Mouse (Mus musculus) cerebellum, adult 8-10 months (tissue): Measurements from ENCODE around the gene Sugp2.

ENCODE experiments used
- DNase-seq: peaks from one replicate; pipeline ENCODE4 v3.0.0; 2022

Gene Sugp2

DNA sequence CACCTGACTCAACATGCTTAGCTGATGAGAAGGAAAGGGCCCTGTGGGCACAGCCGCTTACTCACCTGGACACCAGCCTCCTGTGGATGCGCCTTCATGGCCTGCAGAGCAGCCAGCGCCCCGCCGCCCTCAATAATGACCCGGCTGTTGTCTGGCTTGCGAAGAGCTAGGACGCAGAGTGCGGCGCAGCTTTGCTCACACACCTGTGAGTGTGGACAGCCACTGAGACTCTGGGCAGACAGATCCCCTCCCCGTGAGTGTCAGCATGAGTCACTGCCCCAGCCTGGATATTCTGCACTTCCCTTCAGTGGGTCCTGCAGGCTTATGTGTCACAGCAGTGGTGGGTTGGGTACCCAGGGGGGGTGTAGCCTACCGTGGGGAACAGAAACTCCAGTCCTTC lies 12.0 kb upstream of the Sugp2 start:
- no peak for DNase-seq

DNA sequence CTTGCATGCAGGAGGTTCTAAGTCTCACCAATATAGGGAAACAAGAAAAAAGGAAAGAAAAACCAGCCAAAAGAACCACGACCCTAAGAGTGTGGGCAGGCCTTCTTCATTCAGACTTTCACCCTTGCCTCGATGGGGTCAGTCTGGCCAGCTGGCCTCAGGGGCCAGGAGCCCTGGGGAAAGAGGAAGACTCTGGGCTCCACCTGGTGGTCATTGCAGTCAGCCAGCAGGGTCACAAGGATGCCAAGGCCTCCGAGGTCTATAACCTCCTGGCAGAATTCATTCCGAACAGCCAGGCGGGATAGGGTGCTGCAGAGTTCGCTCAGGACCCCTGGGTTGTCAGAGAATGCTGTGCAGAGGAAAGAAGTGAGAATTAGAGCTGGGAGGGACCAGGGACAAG lies 10.7 kb upstream of the Sugp2 start:
- no peak for DNase-seq

DNA sequence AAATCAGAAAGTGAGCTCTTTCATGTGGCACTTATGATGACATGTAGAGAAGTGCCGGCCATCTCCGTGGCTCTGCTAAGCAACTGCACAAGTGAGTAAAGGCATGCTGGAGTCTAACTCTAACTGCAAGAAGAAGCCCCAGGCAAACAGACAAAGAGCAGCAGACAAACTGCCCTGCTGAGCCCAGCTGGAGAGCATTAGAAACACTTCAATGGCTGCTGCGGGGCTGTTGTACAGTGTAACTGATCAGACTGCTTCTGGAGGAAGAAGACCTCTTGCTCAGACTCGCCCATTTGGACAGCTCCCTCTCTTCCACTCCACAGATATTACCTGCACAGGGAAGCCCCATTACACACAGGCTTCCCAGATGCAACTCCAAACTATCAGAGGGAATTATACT lies 6.0 kb upstream of the Sugp2 start:
- no peak for DNase-seq

DNA sequence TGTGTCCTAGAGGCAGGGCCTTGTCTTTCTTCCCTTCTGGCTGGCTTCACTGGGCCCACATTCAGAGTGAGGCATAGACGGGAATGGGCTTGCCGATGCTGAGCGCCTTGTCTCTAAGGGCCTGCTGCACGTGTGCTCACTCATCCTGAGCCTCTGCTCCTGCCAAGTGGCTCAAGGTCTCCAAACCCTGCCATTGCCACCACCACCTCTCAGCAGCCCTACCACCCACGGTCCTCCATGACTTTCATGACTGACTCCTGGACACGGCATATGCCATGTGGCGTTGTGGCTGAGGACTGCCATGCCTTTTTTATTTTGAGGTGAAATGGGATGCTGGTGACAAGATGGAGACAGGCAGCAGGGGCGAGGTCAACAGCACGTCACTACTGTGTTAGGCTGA lies 3.2 kb upstream of the Sugp2 start:
- no peak for DNase-seq

DNA sequence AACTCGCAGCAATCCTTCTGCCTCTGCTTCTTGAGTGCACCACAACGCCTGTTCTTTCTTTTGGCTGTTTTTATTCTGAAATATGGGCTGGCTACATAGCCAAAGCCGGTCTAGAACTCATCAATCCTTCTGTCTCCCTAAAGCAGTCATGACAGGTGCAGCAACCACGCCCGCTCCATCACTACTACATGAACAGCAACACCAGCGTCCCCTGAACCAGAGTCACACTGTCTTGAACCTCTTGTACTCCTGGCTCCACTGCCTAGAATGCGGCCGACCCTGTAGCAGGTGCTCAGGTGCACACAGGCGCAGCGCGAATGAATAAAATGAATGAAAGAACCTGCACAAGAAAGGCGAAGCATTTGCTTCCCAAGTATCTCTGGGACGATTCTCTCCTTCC lies 420 bp upstream of the Sugp2 start:
- DNase-seq, result no peak

DNA sequence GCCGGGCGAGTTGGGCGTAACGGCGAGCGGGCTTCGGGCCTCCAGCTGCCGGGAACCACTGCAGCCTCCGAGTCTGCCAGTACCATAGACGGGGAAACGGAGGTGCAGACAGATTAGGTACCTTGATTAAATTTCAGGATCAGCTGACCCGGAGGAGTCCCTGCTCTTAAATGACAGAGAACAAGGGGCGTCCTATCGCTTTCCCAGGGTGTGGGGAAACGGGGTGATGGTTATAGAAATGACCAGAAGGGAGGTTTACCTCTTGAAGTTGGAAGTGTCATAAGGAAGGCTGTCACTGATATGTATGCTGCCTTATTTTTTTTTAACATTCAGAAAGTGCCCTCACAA lies 729 bp downstream of the Sugp2 start:
- DNase-seq, result no peak

DNA sequence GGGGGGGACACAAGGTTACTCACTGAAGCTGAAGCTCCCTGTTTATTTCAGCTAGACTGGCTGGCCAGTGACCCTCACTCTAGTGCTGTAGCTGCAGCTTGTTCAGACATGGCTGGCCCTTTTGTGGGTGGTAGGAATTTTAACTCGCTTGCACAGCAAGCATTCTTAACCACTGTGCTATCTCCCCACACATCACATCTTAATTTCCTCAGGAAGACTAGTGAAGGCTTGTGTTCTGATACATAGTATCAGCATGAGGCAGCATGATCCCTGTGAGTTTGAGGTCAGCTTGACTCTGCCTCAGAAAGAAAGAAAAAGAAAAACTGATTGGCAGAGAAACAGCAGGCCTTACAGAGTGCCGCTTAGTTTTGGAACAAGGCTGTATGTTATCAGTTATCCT lies 3.8 kb downstream of the Sugp2 start:
- no peak for DNase-seq

DNA sequence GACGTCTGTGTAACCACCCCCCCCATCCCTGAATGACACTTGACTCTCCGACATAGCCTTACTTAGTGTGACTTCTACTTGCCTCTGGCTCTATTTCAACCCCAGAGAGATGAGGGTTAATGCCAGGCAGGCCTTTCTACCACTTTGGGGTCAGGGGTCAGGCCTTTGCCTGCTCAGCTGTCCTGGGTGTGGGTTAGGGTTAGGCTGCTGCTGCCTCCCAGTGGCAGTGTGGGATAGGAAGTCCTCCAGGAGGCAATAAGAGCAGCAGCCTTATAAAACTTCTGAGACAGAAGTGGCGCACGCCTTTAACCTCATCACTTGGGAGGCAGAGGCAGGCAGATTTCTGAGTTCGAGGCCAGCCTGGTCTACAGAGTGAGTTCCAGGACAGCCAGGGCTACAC lies 6.6 kb downstream of the Sugp2 start:
- no peak for DNase-seq

DNA sequence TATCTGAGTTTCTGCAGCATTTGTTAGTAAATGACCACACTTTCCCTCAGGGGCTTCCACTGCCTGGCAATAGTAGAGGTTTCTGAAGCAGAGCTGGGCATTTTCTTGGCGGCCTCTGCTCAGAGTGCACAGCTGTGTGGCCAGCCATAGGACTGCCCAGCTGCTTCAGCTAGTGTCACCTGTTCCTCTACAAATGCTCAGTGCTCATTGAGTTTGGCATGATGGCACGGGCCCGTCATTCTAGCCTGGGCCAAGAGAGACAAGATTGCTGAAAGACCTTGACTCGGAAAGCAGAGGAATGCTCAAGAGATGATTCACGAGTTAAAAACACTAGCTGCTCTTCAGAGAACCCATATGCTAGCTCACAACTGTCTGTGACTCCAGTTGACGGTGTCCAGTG lies 12.6 kb downstream of the Sugp2 start:
- DNase-seq, result no peak

DNA sequence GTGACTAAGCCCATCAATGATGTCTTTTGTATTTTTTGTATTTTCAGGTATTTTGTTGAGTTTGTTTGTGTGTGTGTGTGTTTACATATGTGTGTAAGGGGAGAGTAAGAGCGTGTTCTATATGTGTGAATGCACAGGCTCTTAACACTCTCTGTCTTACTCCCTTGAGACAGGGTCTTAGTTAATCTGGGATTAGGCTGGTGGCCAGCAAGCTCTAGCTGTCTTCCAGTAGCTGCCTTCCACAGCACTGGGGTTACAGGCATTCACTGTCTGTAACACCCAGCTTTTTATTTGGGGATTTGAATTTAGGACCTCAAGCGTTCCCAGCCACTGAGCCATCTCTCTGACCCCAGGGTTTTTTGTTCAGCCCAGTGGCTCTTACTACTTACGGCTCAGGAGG lies 13.8 kb downstream of the Sugp2 start:
- DNase-seq, result no peak

DNA sequence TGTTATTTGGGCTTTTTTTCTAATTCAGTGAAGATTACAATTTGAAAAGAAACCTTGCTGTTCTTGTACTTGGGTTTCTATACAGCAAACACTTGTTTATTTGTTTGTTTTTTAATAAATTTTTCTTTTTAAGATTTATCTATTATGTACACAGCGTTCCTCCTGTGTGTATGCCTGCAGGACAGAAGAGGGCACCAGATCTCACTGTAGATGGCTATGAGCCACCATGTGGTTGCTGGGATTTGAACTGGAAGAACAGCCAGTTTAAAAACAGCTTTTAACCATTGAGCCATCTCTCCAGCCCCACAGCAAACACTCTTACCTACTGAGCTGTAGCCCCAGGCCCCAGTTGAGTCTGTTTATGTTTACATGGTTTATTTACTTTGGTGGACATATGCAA lies 20.6 kb downstream of the Sugp2 start:
- DNase-seq, result no peak

DNA sequence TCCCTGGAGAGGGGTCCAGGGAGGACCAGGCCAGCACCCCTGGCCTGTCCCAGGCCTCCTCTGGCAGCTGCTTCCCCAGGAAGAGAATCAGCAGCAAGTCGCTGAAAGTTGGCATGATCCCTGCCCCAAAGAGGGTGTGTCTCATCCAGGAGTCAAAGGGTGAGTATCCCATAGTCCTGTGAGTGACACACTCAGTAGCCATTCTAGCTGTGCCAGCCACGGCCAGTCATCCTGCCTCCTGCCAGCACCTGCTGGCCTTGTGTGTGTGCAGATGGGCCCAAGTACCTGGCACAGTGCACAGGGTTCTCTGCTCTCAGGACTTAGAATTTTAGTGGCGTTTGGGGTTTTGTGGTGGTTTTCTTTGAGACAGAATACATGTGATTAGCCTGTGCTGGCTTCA lies 23.4 kb downstream of the Sugp2 start:
- DNase-seq, result peak; percentile 41

DNA sequence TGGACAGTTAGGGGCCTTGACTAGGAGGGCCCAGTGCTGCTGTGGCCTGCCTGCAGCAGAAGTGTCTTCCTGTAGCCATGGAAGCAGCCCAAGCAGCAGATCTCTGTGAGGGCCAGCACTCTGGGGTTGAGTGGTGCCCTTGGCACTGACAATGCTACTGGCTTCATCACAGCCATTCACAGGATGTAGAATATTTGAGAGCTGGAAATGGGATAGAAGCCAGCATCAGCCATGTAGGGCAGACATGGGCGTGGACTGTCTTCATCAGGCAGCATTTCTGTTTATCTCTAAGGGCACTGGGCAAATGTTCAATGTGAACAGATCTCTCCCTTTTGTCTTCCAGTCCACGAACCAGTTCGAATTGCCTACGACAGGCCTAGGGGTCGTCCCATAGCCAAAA lies 24.6 kb downstream of the Sugp2 start:
- DNase-seq, result no peak

DNA sequence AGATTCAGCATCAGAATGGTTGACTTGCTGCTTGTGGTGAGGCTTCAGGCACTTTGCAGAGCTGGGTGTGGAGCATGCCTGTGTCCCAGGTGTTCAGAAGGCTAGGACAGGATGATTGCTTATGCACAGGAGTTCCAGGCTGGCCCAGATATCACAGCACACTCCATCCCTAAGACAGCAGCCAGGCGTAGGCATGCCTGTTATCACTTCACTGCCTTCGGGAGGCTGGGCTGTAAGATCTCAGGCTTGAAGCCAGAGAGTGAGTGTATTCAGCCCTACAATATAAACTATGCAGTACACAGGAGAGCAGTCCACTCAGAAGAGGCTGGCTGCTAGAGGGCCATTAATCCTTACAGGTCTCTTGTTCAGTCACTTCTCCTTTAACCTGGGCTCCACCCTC lies 25.0 kb downstream of the Sugp2 start:
- no peak for DNase-seq

DNA sequence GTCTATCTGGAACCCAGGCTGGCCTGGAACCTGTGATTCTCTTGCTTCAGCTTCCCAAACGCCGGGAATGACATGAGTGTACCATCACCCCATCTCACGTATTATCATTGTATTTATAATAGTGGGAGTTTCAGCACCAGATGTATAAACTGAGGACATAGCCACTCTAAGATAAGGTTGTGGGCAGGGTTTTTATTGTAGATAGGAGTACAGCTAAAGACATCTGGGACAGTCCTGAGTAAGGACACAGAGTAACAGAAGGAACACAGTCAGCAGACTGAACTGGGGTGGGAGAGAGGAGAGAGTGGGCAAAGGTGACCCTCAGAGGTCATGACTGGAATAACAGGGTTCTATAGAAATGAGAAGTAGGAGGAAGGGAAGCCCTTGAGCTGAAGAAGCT lies 33.6 kb downstream of the Sugp2 start:
- no peak for DNase-seq

DNA sequence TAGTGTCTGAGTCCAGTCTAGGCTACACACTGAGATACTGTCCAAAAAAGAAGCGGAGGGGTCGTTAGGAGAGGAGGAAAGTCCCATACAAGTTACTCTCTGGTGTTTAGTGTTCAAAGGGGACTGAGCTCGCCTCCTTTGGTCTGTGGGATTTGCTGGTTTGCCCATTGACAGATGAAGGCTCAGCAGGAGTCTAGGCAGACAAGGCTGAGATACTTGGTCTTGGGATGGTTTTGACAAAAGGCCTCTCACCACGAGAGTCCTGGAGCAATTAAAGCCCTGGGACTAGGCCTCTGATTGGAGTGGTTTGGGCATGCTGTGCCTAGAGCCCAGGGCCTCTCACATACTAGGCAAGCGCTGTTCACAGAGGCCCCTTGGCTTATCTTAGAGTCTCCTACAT lies 34.3 kb downstream of the Sugp2 start:
- DNase-seq, result peak; percentile 16

DNA sequence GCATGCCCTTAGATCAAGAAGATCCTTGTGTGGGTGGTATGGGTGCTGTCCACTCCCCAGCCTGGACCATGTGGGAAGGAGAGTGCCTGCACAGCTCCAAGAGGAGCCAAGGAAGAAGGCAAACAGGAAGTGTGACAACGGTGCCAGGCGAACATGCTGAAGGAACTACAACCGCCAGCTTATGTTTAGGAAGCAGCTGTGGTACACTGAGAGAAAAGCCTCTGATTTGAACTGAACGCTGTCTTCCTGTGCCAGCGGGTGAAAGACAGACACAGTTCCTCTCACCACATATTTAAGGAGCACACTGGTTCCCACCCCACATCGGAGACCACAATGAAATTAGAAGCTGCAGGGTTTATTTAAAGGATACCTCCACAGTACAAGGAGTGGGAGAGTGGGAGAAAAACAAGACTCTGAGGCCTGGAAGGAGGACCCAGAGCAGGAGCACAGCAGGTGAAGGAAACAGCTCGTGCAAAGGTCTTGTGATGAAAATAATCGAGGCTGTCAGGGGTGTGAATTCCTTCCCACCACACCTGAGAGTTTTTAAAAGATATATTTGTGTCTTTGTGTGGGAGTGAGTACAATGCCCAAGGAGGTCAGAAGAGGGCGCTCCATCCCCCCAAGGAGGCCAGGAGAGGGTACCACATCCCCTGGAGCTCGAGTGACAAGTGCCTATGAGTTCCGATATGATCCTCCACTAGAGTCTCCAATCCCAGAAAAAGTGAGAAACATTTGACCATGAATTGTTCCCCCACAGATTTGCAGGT lies 35.0 kb downstream of the Sugp2 start:
- DNase-seq, result peak; percentile 24

DNA sequence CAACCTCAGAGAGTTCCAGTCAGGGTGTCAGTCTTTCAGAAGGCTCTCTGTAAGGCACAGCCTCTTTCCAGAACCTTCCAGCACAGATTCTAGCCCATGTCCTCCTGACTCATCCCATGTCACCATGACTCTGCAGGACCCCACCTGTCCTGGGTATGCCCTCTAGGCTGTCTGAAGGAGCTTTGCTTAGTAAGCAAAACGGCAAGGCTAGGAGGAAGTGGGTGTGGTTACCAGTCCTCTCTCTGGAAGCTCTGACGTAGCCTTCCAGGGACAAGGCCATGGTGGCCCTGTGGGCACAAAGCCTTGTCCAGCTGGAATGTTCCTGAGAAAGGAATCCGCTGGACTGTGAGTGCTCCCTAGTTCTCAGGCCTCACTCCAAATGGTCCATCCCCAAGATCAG lies 38.9 kb downstream of the Sugp2 start:
- DNase-seq, result no peak

DNA sequence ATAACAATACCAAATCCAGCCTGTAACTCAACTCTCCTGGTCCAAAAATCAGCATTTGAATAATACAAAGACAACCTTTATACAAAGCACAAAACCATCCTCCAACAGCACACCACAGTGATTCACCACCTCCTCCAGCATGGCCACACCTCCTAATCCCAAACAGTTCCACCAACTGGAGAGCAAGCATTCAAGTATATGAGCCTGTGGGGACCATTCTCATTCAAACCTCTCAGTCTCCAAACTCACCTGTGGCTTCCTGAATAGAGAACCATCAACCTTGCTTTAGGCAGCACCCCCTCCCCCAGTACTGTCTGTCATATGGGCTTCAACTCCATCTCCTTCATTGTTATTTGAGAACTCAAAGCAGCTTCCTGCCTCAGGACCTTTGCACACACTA lies 40.3 kb downstream of the Sugp2 start:
- DNase-seq, result no peak

DNA sequence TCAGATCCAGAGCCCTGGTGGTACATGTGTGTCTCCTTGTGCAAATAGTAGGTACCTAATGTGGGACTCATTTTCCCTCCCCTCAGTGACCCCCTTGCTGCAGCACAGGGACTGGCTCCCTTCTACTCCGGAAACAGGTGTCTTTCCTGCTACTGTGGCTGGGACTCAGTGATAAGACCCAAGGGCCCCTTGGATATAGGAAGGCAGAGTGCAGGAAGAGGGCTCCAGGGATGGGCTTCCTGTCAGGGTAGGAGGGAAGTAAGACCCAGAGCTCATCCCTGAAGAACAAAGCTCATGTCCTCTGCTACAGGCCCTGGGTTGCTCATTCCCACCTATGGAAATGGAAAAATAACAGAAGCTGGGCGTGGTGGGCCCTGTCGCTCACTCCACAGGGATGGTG lies 42.5 kb downstream of the Sugp2 start:
- DNase-seq, result no peak

DNA sequence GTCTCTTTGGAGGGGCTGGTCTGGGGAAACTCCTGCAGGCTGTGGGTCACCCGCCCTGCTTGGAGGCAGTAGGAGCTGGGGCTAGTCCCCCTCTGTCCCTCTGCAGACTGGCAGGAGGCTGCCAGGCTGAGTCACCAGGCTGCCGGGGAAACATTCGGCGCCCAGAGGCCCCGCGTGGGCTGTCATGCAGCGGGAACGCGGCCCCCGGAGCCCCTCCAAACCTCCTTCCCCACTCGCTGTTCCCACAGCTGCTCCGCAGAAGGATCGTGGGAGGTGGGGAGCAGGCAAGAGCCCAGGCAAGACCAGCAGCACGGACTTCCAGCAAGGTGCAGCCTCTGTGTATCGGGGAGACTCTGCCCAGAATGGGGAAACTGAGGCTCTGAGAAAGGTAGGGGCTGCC lies 44.1 kb downstream of the Sugp2 start:
- DNase-seq, result no peak

DNA sequence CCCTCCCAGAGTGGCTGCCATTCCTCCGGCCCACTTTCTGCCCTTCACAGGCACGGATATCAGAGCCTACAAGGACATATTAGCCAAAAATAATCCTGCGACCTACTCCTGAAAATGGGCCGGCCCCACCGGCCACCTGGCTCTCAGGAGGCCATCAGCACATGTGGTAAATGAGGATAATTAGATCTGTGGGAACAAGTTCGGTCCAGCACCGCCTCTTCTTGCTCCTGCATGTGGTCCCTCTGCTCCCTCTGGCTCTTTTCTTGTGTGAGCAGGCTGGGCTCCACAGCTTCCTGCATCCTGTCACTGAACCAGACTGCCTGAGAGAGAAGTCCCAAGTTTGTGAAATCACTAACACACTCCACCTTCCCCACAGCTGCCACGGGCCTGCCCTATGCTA lies 45.2 kb downstream of the Sugp2 start:
- no peak for DNase-seq

DNA sequence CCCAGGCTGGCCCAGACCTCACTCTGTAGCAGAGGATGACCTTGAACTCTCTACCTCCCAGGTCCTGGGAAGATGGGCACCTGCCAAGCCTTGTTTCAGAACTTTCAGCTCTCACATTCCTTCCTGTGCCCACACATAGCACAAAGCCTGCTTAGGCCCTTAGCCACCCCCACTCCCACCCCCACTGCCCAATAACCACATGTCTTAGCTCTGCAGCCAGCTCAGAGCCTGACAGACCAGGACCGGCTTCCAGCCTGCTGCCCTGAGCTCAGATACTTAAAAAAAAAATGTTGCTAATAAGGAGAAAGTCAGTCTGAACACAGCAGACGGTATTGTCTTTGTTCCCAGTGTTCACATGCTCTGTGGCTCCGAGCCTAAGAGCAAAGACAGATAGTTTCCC lies 47.0 kb downstream of the Sugp2 start:
- no peak for DNase-seq

DNA sequence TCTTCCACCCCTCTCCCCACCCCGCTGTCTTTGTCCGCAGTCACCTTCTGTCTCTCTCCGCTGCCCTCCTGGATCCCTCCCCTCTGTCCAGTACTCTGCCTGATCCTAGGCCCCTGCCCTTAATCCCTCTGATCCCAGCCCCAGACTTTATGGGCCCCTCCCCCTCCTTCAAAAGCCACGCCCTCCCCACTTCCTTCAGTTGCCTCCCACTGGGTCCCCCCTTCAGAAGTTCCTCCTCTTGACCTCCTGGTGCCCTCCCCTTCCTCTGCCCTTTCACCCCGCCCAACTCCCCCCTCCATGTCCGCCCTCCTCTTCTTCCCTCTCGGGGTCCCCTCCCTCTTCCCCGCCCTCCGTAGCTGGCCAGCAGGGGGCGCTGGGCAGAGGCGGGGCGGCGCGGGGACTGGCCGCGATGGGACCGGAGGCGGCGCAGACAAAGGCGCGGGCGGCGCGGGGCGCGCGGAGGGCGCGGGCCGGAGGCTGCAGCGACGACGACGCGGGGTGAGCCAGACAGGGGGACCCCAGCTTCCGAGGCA lies 48.6 kb downstream of the Sugp2 start, which contains the start of gene Homer3:
Gene Homer3 (plus strand): TSS at position 225 of the 533 bp plus-strand sequence.
- DNase-seq, result peak; percentile 46
